Comparison of ENCODE assay signal across 20 mouse cellular contexts in genomic region chr7:130953376-130953775, GRCm38 (mm10). TPM values are rescaled to one million over a fixed set of nuclear protein-coding genes. Genes with fewer than 3 reads are reported as not detected.
A peak's percentile ranks its signal among the peaks of the same experiment; 100 is the strongest.
DNase-seq lines count a peak whose midpoint lies in the region; TF ChIP-seq lines count a peak whose summit lies in the region.
"Had no signal": no experiment of that assay in that cellular context is flagged by ENCODE, and none has a peak within 500 bp of the region (broad histone marks: within the 10 kb centered on the region; RNA-seq: fewer than 3 reads in every experiment).

No protein-coding gene starts in this region.

- TF ChIP-seq POLR2A in cortical plate, adult 2 months (IDR thresholded peaks at IDR 0.05; ENCODE audit: extremely low read depth, insufficient read depth, low read length): no peak

- DNase-seq in layer of hippocampus, adult 2 months (ENCODE audit: low spot score in 2 of 2): no peak
- DNase-seq in layer of hippocampus, adult 11-12 months (ENCODE audit: low spot score): no peak
- peak; percentile 19 to 26 for DNase-seq in left cerebral cortex, postnatal 14 days (ENCODE audit: low spot score in 2 of 2)
- DNase-seq in left cerebral cortex, postnatal 4 days: no peak
- DNase-seq in heart, postnatal 25 days (ENCODE audit: low spot score): no peak
- DNase-seq: adrenal gland, adult 2 months; adrenal gland, postnatal 25 days; cerebellum, adult 11 months; cerebellum, adult 9-10 months; cerebellum, postnatal 25 days; gastrocnemius, postnatal 36 days; heart, adult 18-20 months; heart, postnatal 14 days had no signal

- peak overlapping the region; percentile 88 for H3K27ac ChIP-seq in layer of hippocampus, adult 2 months
- H3K27ac ChIP-seq in cortical plate, adult 2 months (ENCODE audit: insufficient read depth, low read length): peak overlapping the region; percentile 86
- H3K27ac ChIP-seq: embryonic facial prominence, embryonic 13.5 days; forebrain, embryonic 12.5 days; heart, embryonic 15.5 days; hindbrain, embryonic 10.5 days; hindbrain, embryonic 14.5 days had no signal

- TF ChIP-seq CTCF in layer of hippocampus, adult 2 months (conservative IDR thresholded peaks at IDR 0.05): no peak
- no peak for TF ChIP-seq CTCF in cortical plate, adult 2 months (IDR thresholded peaks at IDR 0.05; ENCODE audit: extremely low read depth, insufficient read depth, low read length)

- peaks cover 7% of the 10 kb centered on the region for H3K4me1 ChIP-seq in cortical plate, adult 2 months (ENCODE audit: control insufficient read depth, insufficient read depth, low read length)
- H3K4me1 ChIP-seq: forebrain, embryonic 12.5 days had no signal

- intact Hi-C loops in left cerebral cortex, postnatal 14 days (cut with DNase I): no loop called here
- intact Hi-C loops in left cerebral cortex, postnatal 4 days (cut with DNase I): no loop called here
- intact Hi-C loops in heart, postnatal 25 days (cut with DNase I): no loop called here

- no peak overlapping the region for H3K4me3 ChIP-seq in layer of hippocampus, adult 2 months
- no peak overlapping the region for H3K4me3 ChIP-seq in cortical plate, adult 2 months (ENCODE audit: insufficient read depth, low read length)
- H3K4me3 ChIP-seq: embryonic facial prominence, embryonic 13.5 days; forebrain, embryonic 12.5 days; heart, embryonic 10.5 days; heart, embryonic 15.5 days; hindbrain, embryonic 10.5 days had no signal

RNA-seq across cellular contexts. Expression of gene Htra1, which starts 17.5 kb away (rescaled TPM):
- 100 to 1,000 TPM; 239 to 255 TPM for total RNA-seq in layer of hippocampus, adult 2 months (2021)
- 100 to 1,000 TPM; 222 to 262 TPM for total RNA-seq in left cerebral cortex, postnatal 14 days (2021)
- total RNA-seq in left cerebral cortex, postnatal 4 days (2021): 10 to 100 TPM; 45.2 to 48.8 TPM
- 159 and 171 TPM in 2 replicates for polyA plus RNA-seq in cortical plate, adult 2 months (2012; rRNA removed)
- 100 to 1,000 TPM; 122 to 142 TPM for total RNA-seq in heart, postnatal 25 days (2021)

Comparison
In these comparisons a context has a peak if more than half of its experiments do, and no peak if none do; other contexts are left out.
1. DNase-seq: peak in left cerebral cortex, postnatal 14 days (2 of 2); none in layer of hippocampus, adult 2 months (0 of 2), layer of hippocampus, adult 11-12 months (single experiment), left cerebral cortex, postnatal 4 days (single experiment) and heart, postnatal 25 days (single experiment).